In the genomic region with DNA sequence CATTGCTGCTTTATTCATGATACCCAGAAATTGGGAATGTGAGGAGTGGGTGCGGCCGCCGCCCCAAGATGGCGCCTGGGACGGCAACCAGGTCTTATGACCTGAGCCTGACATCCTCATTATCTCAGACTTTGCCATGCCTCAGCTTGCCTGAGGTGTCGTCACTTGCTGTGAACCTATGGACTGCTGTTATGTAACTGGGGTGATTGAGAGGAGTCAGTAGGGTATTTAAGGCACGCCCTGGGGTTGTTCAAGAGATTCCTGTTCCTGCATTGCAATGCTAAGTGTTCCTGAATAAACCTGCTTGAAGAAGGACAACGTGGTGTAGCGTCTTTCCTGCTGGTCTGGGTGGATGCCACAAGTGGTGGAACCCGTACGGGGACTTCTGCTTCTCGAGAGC, we compare ENCODE assay signal across 20 mouse cellular contexts.
"Had no signal": no experiment of that assay in that cellular context is flagged by ENCODE, and none has a peak within 500 bp of the region (broad histone marks: within the 10 kb centered on the region; RNA-seq: fewer than 3 reads in every experiment).

No protein-coding gene starts in this region.

- H3K9ac ChIP-seq: lung, embryonic 14.5 days; midbrain, embryonic 13.5 days; midbrain, embryonic 15.5 days; neural tube, embryonic 13.5 days; neural tube, embryonic 15.5 days; stomach, embryonic 15.5 days had no signal

- DNase-seq: lung, adult 18-20 months; lung, embryonic 14.5 days; lung, postnatal 10 days; lung, postnatal 4 days; retina, postnatal 1 day; right cerebral cortex, adult 18-20 months; right cerebral cortex, postnatal 25 days; right cerebral cortex, postnatal 4 days; spleen, adult 18-20 months; thymus, adult 2 months; thymus, postnatal 25 days; thymus, postnatal 4 days had no signal

- H3K4me3 ChIP-seq: midbrain, embryonic 10.5 days; midbrain, embryonic 13.5 days; midbrain, embryonic 15.5 days; myocyte; neural tube, embryonic 13.5 days; neural tube, embryonic 15.5 days; stomach, embryonic 15.5 days had no signal

- H3K4me2 ChIP-seq: lung, embryonic 14.5 days; midbrain, embryonic 13.5 days; midbrain, embryonic 15.5 days; neural tube, embryonic 13.5 days; neural tube, embryonic 15.5 days; stomach, embryonic 15.5 days had no signal

- H3K4me1 ChIP-seq: midbrain, embryonic 10.5 days; midbrain, embryonic 13.5 days; midbrain, embryonic 15.5 days; neural tube, embryonic 13.5 days; neural tube, embryonic 15.5 days; stomach, embryonic 15.5 days had no signal

- H3K27me3 ChIP-seq: midbrain, embryonic 13.5 days; midbrain, embryonic 15.5 days; neural tube, embryonic 13.5 days; neural tube, embryonic 15.5 days; stomach, embryonic 15.5 days had no signal

- ATAC-seq: midbrain, embryonic 13.5 days; midbrain, embryonic 15.5 days had no signal

- H3K27ac ChIP-seq: midbrain, embryonic 10.5 days; midbrain, embryonic 13.5 days; midbrain, embryonic 15.5 days; neural tube, embryonic 13.5 days; neural tube, embryonic 15.5 days; stomach, embryonic 15.5 days; stomach, postnatal 0 days had no signal

- H3K9me3 ChIP-seq: midbrain, embryonic 15.5 days; stomach, embryonic 15.5 days had no signal

- H3K36me3 ChIP-seq: midbrain, embryonic 10.5 days; midbrain, embryonic 15.5 days; neural tube, embryonic 13.5 days; neural tube, embryonic 15.5 days; stomach, embryonic 15.5 days had no signal
